In genomic region chr17:5443751-5444150, GRCm38 (mm10) we compare ENCODE assay signal across 19 mouse cellular contexts. TPM values are rescaled to one million over a fixed set of nuclear protein-coding genes. Genes with fewer than 3 reads are reported as not detected.
DNase-seq lines count a peak whose midpoint lies in the region; ATAC-seq and TF ChIP-seq lines count a peak whose summit lies in the region.
"Had no signal": no experiment of that assay in that cellular context is flagged by ENCODE, and none has a peak within 500 bp of the region (broad histone marks: within the 10 kb centered on the region; RNA-seq: fewer than 3 reads in every experiment).

No protein-coding gene starts in this region.

- peak; percentile 56 for ATAC-seq in lung, postnatal 0 days
- ATAC-seq: intestine, postnatal 0 days; liver, postnatal 0 days; midbrain, embryonic 13.5 days had no signal

- H3K27me3 ChIP-seq in thymus, adult 2 months (ENCODE audit: control insufficient read depth, insufficient read depth, low read length): no peaks in the 10 kb centered on the region
- H3K27me3 ChIP-seq in lung, postnatal 0 days (replicated peaks; ENCODE audit: insufficient read depth, low read length): no peaks in the 10 kb centered on the region

- DNase-seq in gastrocnemius, adult 2 months: no peak
- no peak for DNase-seq in gastrocnemius, postnatal 14 days
- DNase-seq in thymus, adult 2 months: peak; percentile 11
- DNase-seq in thymus, postnatal 0 days (ENCODE audit: low spot score): no peak
- peak; percentile 66 for DNase-seq in lung, postnatal 0 days (ENCODE audit: low spot score)
- DNase-seq in embryo, embryonic 9.5 days (ENCODE audit: extremely low spot score): no peak
- no peak for DNase-seq in layer of hippocampus, postnatal 36 days
- no peak for DNase-seq in urinary bladder, postnatal 14 days (ENCODE audit: low spot score)
- DNase-seq: cerebellum, adult 11-12 months; heart, adult 11 months; heart, postnatal 36 days; liver, postnatal 0 days; right cerebral cortex, postnatal 14 days had no signal

- no peak overlapping the region for H3K9ac ChIP-seq in lung, postnatal 0 days (replicated peaks; ENCODE audit: low read depth)
- H3K9ac ChIP-seq: limb, embryonic 12.5 days; liver, postnatal 0 days; midbrain, embryonic 13.5 days had no signal

- 47% methylated on average over 5 of the region's 5 CpGs for WGBS in thymus, adult 2 months
- WGBS in lung, postnatal 0 days: 12% methylated on average over 5 of the region's 5 CpGs

- H3K4me2 ChIP-seq in lung, postnatal 0 days (replicated peaks; ENCODE audit: low read depth, low read length): no peak overlapping the region
- H3K4me2 ChIP-seq: limb, embryonic 12.5 days; midbrain, embryonic 13.5 days had no signal

- no peaks in the 10 kb centered on the region for H3K9me3 ChIP-seq in lung, postnatal 0 days (ENCODE audit: low read length)
- H3K9me3 ChIP-seq: limb, embryonic 12.5 days; midbrain, embryonic 13.5 days had no signal

- peak; percentile 43; the same call in 1 of the 2 replicates for TF ChIP-seq EP300 in lung, postnatal 0 days (IDR thresholded peaks at IDR 0.05)

- TF ChIP-seq POLR2A in thymus, adult 2 months (IDR thresholded peaks at IDR 0.05; ENCODE audit: control insufficient read depth, extremely low read depth, insufficient read depth, low read length, poor library complexity): no peak

- H3K27ac ChIP-seq in gastrocnemius, adult 2 months: peak overlapping the region; percentile 24; the same call in 1 of the 2 replicates
- H3K27ac ChIP-seq in thymus, adult 2 months (ENCODE audit: control insufficient read depth, insufficient read depth, low read length): no peak overlapping the region; the same call in 1 of the 2 replicates
- H3K27ac ChIP-seq in lung, postnatal 0 days (ENCODE audit: low read length): no peak overlapping the region
- H3K27ac ChIP-seq: limb, embryonic 12.5 days; midbrain, embryonic 13.5 days had no signal

- no peak for TF ChIP-seq CTCF in gastrocnemius, adult 2 months (IDR thresholded peaks at IDR 0.05)
- no peak for TF ChIP-seq CTCF in thymus, adult 2 months (IDR thresholded peaks at IDR 0.05; ENCODE audit: borderline replicate concordance, control insufficient read depth, extremely low read depth, insufficient read depth, low read length, poor library complexity)
- TF ChIP-seq CTCF in lung, postnatal 0 days (IDR thresholded peaks at IDR 0.05): no peak

- H3K36me3 ChIP-seq in thymus, adult 2 months (ENCODE audit: control insufficient read depth, insufficient read depth, low read length): no peaks in the 10 kb centered on the region
- H3K36me3 ChIP-seq in lung, postnatal 0 days (ENCODE audit: insufficient read depth, low read length): no peaks in the 10 kb centered on the region
- H3K36me3 ChIP-seq: limb, embryonic 12.5 days; midbrain, embryonic 13.5 days had no signal

- intact Hi-C loops in gastrocnemius, adult 2 months (cut with DNase I): no loop called here
- intact Hi-C loops in gastrocnemius, postnatal 14 days (cut with DNase I; ENCODE audit: low total_unique reads): loop anchor here (5.0 kb wide), 1 partner anchor 309 kb away; no protein-coding TSS in a partner anchor

- H3K4me3 ChIP-seq in gastrocnemius, adult 2 months: no peak overlapping the region
- H3K4me3 ChIP-seq in thymus, adult 2 months (ENCODE audit: control insufficient read depth, insufficient read depth, low read length): no peak overlapping the region
- H3K4me3 ChIP-seq in lung, postnatal 0 days (ENCODE audit: low read depth, low read length): no peak overlapping the region
- H3K4me3 ChIP-seq: erythroblast, embryonic 14.5 days; limb, embryonic 12.5 days; midbrain, embryonic 13.5 days had no signal

- H3K4me1 ChIP-seq in thymus, adult 2 months (replicated peaks; ENCODE audit: control insufficient read depth, insufficient read depth, low read length): peaks cover 25% of the 10 kb centered on the region
- H3K4me1 ChIP-seq in lung, postnatal 0 days (ENCODE audit: insufficient read depth, low read depth, low read length): peaks cover 7% of the 10 kb centered on the region

RNA-seq across cellular contexts. Expression of gene Tmem242, which starts 3.7 kb away (rescaled TPM):
- 100 to 1,000 TPM; 134 to 164 TPM for total RNA-seq in gastrocnemius, adult 2 months (2021)
- 100 to 1,000 TPM; 113 to 123 TPM for total RNA-seq in gastrocnemius, postnatal 14 days (2021)
- 9.2 and 10.1 TPM in 2 replicates for polyA plus RNA-seq in thymus, adult 2 months (2012; rRNA removed)
- polyA plus RNA-seq in thymus, postnatal 0 days (2015; fragmentation: Nextera tagmentation; extraction: Ambion mirVana): 113 and 120 TPM in 2 replicates
- 84.3 and 89.0 TPM in 2 replicates for polyA plus RNA-seq in lung, postnatal 0 days (2015; fragmentation: Nextera tagmentation; extraction: Ambion mirVana)
- 10 to 100 TPM; 74.5 to 85.0 TPM for total RNA-seq in layer of hippocampus, postnatal 36 days (2021)

RNA-seq across cellular contexts. Expression of gene Ldhal6b, which starts 25.2 kb away (rescaled TPM):
- under 1 TPM; 0.56 to 0.99 TPM for total RNA-seq in gastrocnemius, adult 2 months (2021)
- under 1 TPM; 0.14 to 0.47 TPM for total RNA-seq in gastrocnemius, postnatal 14 days (2021)
- polyA plus RNA-seq in thymus, adult 2 months (2012; rRNA removed): 1.4 TPM in 2 replicates
- not detected in 2 replicates for polyA plus RNA-seq in thymus, postnatal 0 days (2015; fragmentation: Nextera tagmentation; extraction: Ambion mirVana)
- not detected in 2 replicates for polyA plus RNA-seq in lung, postnatal 0 days (2015; fragmentation: Nextera tagmentation; extraction: Ambion mirVana)
- total RNA-seq in layer of hippocampus, postnatal 36 days (2021): 1 to 10 TPM; 1.3 to 1.6 TPM
- polyA plus RNA-seq: erythroblast, embryonic 14.5 days; intestine, postnatal 0 days; limb, embryonic 12.5 days; liver, postnatal 0 days; midbrain, embryonic 13.5 days; neural tube, embryonic 11.5 days; stomach, embryonic 14.5 days had no signal

RNA-seq across cellular contexts. Expression of gene Zdhhc14, which starts 48.6 kb away (rescaled TPM):
- total RNA-seq in gastrocnemius, adult 2 months (2021): 1 to 10 TPM; 2.0 to 4.3 TPM
- total RNA-seq in gastrocnemius, postnatal 14 days (2021): 1 to 10 TPM; 2.4 to 4.1 TPM
- 13.3 and 15.4 TPM in 2 replicates for polyA plus RNA-seq in thymus, adult 2 months (2012; rRNA removed)
- 3.5 and 4.0 TPM in 2 replicates for polyA plus RNA-seq in thymus, postnatal 0 days (2015; fragmentation: Nextera tagmentation; extraction: Ambion mirVana)
- 4.2 and 4.6 TPM in 2 replicates for polyA plus RNA-seq in lung, postnatal 0 days (2015; fragmentation: Nextera tagmentation; extraction: Ambion mirVana)
- total RNA-seq in layer of hippocampus, postnatal 36 days (2021): 10 to 100 TPM; 48.7 to 51.8 TPM

Comparison
In these comparisons a context has a peak if more than half of its experiments do, and no peak if none do; other contexts are left out.
1. DNase-seq: peak in thymus, adult 2 months (single experiment) and lung, postnatal 0 days (single experiment); none in gastrocnemius, adult 2 months (single experiment), gastrocnemius, postnatal 14 days (single experiment), thymus, postnatal 0 days (single experiment), embryo, embryonic 9.5 days (single experiment), layer of hippocampus, postnatal 36 days (0 of 2) and urinary bladder, postnatal 14 days (single experiment).
2. RNA of gene Zdhhc14, which starts 48.6 kb away (total RNA-seq): 48.7 to 51.8 TPM in layer of hippocampus, postnatal 36 days; 2.0 to 4.3 TPM in gastrocnemius, adult 2 months and 2.4 to 4.1 TPM in gastrocnemius, postnatal 14 days; every median in the first group is over 4 times any median in the second.